Comparison of ENCODE assay signal across 8 mouse cellular contexts in the genomic region with DNA sequence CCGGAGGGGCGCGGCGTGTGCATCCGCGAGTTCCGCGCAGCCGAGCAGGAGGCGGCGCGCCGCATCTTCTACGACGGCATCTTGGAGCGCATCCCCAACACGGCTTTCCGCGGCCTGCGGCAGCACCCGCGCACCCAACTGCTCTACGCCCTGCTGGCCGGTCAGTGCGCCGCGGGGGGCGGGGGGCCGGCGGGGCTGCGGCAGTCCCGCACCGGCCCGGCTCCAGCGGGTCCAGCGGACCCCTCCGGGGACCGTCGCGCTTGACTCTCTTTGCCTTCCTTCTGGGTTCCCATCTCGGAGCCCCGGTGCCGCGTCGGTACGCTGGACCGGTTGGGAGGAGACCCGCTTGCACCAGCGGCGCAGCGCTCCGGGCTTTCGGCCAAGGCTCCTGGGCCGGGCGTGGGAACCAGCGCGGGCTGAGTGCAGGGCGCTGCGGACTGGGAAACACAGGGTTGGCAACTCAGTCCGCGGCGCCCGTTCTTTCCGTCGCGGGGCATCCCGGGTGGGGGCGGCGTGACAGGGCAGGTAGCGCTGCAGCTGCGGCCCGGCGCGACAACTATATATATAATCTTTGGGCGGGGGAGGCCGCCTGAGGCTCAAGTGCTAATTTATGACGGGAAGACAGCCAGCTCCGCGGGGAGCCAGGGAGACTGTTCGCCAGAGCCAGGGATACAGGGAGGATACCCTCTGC. TPM values are rescaled to one million over a fixed set of nuclear protein-coding genes. Genes with fewer than 3 reads are reported as not detected.
DNase-seq lines count a peak whose midpoint lies in the region; ATAC-seq and TF ChIP-seq lines count a peak whose summit lies in the region.

No protein-coding gene starts in this region.

- peak overlapping the region; percentile 100 for H3K4me2 ChIP-seq in heart, embryonic 14.5 days (ENCODE audit: low read length)
- H3K4me2 ChIP-seq in liver, embryonic 13.5 days = peak overlapping the region; percentile 71
- peak overlapping the region; percentile 50 for H3K4me2 ChIP-seq in neural tube, embryonic 14.5 days (ENCODE audit: low read depth, low read length)

- H3K27ac ChIP-seq in thymus, adult 2 months (ENCODE audit: control insufficient read depth, insufficient read depth, low read length) = no peak overlapping the region
- H3K27ac ChIP-seq in embryonic facial prominence, embryonic 10.5 days (replicated peaks) = peak overlapping the region; percentile 84
- H3K27ac ChIP-seq in heart, embryonic 14.5 days (replicated peaks in 1 of 2; ENCODE audit: control insufficient read depth in 1 of 2, insufficient read depth in 1 of 2, low read depth in 2 of 2, low read length in 2 of 2) = peak overlapping the region in 1 of 2 experiments; percentile 24; a peak in 1 of 4 replicates
- no peak overlapping the region for H3K27ac ChIP-seq in liver, embryonic 13.5 days
- peak overlapping the region; percentile 98 for H3K27ac ChIP-seq in neural tube, embryonic 14.5 days (ENCODE audit: low read depth, low read length)

- 2% methylated on average over 79 of the region's 80 CpGs for WGBS in thymus, adult 2 months
- WGBS in embryonic facial prominence, embryonic 10.5 days = 1% methylated on average over 80 of the region's 80 CpGs
- WGBS in heart, embryonic 14.5 days = 2% methylated on average over 64 of the region's 80 CpGs
- 2% methylated on average over 80 of the region's 80 CpGs for WGBS in liver, embryonic 13.5 days (ENCODE audit: insufficient replicate concordance)
- under 1% methylated on average over 56 of the region's 80 CpGs for WGBS in neural tube, embryonic 14.5 days

- ATAC-seq in heart, embryonic 14.5 days (ENCODE audit: insufficient number of reproducible peaks, insufficient read depth, low FRiP score, low read depth) = no peak
- no peak for ATAC-seq in liver, embryonic 13.5 days (ENCODE audit: low read depth)
- peak; percentile 36 for ATAC-seq in neural tube, embryonic 14.5 days (ENCODE audit: low read depth)
- no peak for ATAC-seq in megakaryocyte-erythroid progenitor cell, adult 5-6 weeks (replicated peaks; ENCODE audit: low FRiP score, low TSS enrichment, poor library complexity, severe bottlenecking)

- DNase-seq in thymus, adult 2 months = no peak
- DNase-seq in thymus, postnatal 36 days = no peak
- peak; percentile 54 for DNase-seq in embryonic facial prominence, embryonic 10.5 days (ENCODE audit: low spot score)
- peak; percentile 69 for DNase-seq in kidney, postnatal 14 days
- DNase-seq in liver, embryonic 13.5 days = no peak

- H3K9me3 ChIP-seq in embryonic facial prominence, embryonic 10.5 days = no peaks in the 10 kb centered on the region
- no peaks in the 10 kb centered on the region for H3K9me3 ChIP-seq in heart, embryonic 14.5 days (ENCODE audit: control insufficient read depth, low read length)
- H3K9me3 ChIP-seq in liver, embryonic 13.5 days (replicated peaks) = no peaks in the 10 kb centered on the region
- no peaks in the 10 kb centered on the region for H3K9me3 ChIP-seq in neural tube, embryonic 14.5 days (ENCODE audit: control insufficient read depth, low read length)

- no peaks in the 10 kb centered on the region for H3K36me3 ChIP-seq in thymus, adult 2 months (ENCODE audit: control insufficient read depth, insufficient read depth, low read length)
- H3K36me3 ChIP-seq in embryonic facial prominence, embryonic 10.5 days (replicated peaks) = peaks cover 13% of the 10 kb centered on the region; the same call in 1 of the 2 replicates
- peaks cover 8% of the 10 kb centered on the region; the same call in 1 of the 2 replicates for H3K36me3 ChIP-seq in heart, embryonic 14.5 days (ENCODE audit: control insufficient read depth, insufficient read depth, low read length)
- no peaks in the 10 kb centered on the region for H3K36me3 ChIP-seq in liver, embryonic 13.5 days
- H3K36me3 ChIP-seq in neural tube, embryonic 14.5 days (ENCODE audit: control insufficient read depth, insufficient read depth, low read length) = peaks cover 15% of the 10 kb centered on the region

- TF ChIP-seq CTCF in thymus, adult 2 months (IDR thresholded peaks at IDR 0.05; ENCODE audit: borderline replicate concordance, control insufficient read depth, extremely low read depth, insufficient read depth, low read length, poor library complexity) = no peak

- no peak for TF ChIP-seq POLR2A in thymus, adult 2 months (IDR thresholded peaks at IDR 0.05; ENCODE audit: control insufficient read depth, extremely low read depth, insufficient read depth, low read length, poor library complexity)

- peaks cover 20% of the 10 kb centered on the region for H3K27me3 ChIP-seq in thymus, adult 2 months (ENCODE audit: control insufficient read depth, insufficient read depth, low read length)
- peaks cover 82% of the 10 kb centered on the region for H3K27me3 ChIP-seq in embryonic facial prominence, embryonic 10.5 days (replicated peaks; ENCODE audit: low read depth, poor library complexity, severe bottlenecking)
- peaks cover 46% of the 10 kb centered on the region for H3K27me3 ChIP-seq in heart, embryonic 14.5 days (ENCODE audit: control insufficient read depth, insufficient read depth, low read length)
- H3K27me3 ChIP-seq in liver, embryonic 13.5 days = peaks cover 67% of the 10 kb centered on the region
- no peaks in the 10 kb centered on the region for H3K27me3 ChIP-seq in neural tube, embryonic 14.5 days (ENCODE audit: control insufficient read depth, insufficient read depth, low read length)

- peaks cover 18% of the 10 kb centered on the region for H3K4me1 ChIP-seq in thymus, adult 2 months (replicated peaks; ENCODE audit: control insufficient read depth, insufficient read depth, low read length)
- H3K4me1 ChIP-seq in embryonic facial prominence, embryonic 10.5 days = peaks cover 35% of the 10 kb centered on the region
- H3K4me1 ChIP-seq in heart, embryonic 14.5 days (ENCODE audit: control insufficient read depth in 2 of 2, insufficient read depth in 2 of 2, low read length in 2 of 2) = peaks cover 6 to 16% of the 10 kb centered on the region in 2 experiments
- peaks cover 11% of the 10 kb centered on the region for H3K4me1 ChIP-seq in liver, embryonic 13.5 days (replicated peaks)
- H3K4me1 ChIP-seq in neural tube, embryonic 14.5 days (ENCODE audit: control insufficient read depth, insufficient read depth, low read length) = peaks cover 32% of the 10 kb centered on the region

- peak overlapping the region; percentile 69 for H3K9ac ChIP-seq in heart, embryonic 14.5 days (ENCODE audit: low read length)
- no peak overlapping the region for H3K9ac ChIP-seq in liver, embryonic 13.5 days
- peak overlapping the region; percentile 83 for H3K9ac ChIP-seq in neural tube, embryonic 14.5 days (replicated peaks; ENCODE audit: low read depth, low read length)

- peak overlapping the region; percentile 34 for H3K4me3 ChIP-seq in thymus, adult 2 months (ENCODE audit: control insufficient read depth, insufficient read depth, low read length)
- peak overlapping the region; percentile 72 for H3K4me3 ChIP-seq in embryonic facial prominence, embryonic 10.5 days
- H3K4me3 ChIP-seq in heart, embryonic 14.5 days (ENCODE audit: control insufficient read depth in 1 of 2, insufficient read depth in 1 of 2, low read depth in 1 of 2, low read length in 2 of 2) = peak overlapping the region; percentile 71 to 74
- peak overlapping the region; percentile 54 for H3K4me3 ChIP-seq in liver, embryonic 13.5 days (replicated peaks)
- H3K4me3 ChIP-seq in neural tube, embryonic 14.5 days (ENCODE audit: low read depth, low read length) = peak overlapping the region; percentile 95

RNA-seq across cellular contexts. Expression of a gene that starts 1.4 kb away (rescaled TPM):
- 8.3 and 12.1 TPM in 2 replicates for polyA plus RNA-seq in thymus, adult 2 months (2012; rRNA removed)
- 0.47 and 0.73 TPM in 2 replicates for polyA plus RNA-seq in embryonic facial prominence, embryonic 10.5 days (2016; fragmentation: Nextera tagmentation; extraction: Ambion mirVana)
- polyA plus RNA-seq in heart, embryonic 14.5 days (2014; fragmentation: Nextera tagmentation; extraction: Ambion mirVana) = 0.57 and 0.66 TPM in 2 replicates
- 0.05 and 0.06 TPM in 2 replicates for polyA plus RNA-seq in liver, embryonic 13.5 days (2015; fragmentation: Nextera tagmentation; extraction: Ambion mirVana)
- polyA plus RNA-seq in neural tube, embryonic 14.5 days (2014; fragmentation: Nextera tagmentation; extraction: Ambion mirVana) = 3.9 and 4.1 TPM in 2 replicates
- total RNA-seq in megakaryocyte-erythroid progenitor cell, adult 5-6 weeks (2014; fragmentation: Nextera tagmentation) = not detected in 2 replicates
- total RNA-seq in megakaryocyte-erythroid progenitor cell, adult 5-6 weeks (2017) = 0.23 TPM in 1 of 2 replicates, not detected in the other

RNA-seq across cellular contexts. Expression of a gene that starts 14.0 kb away (rescaled TPM):
- 38.3 and 41.9 TPM in 2 replicates for polyA plus RNA-seq in thymus, adult 2 months (2012; rRNA removed)
- polyA plus RNA-seq in embryonic facial prominence, embryonic 10.5 days (2016; fragmentation: Nextera tagmentation; extraction: Ambion mirVana) = 211 and 214 TPM in 2 replicates
- polyA plus RNA-seq in heart, embryonic 14.5 days (2014; fragmentation: Nextera tagmentation; extraction: Ambion mirVana) = 49.5 and 66.7 TPM in 2 replicates
- 5.0 and 7.0 TPM in 2 replicates for polyA plus RNA-seq in liver, embryonic 13.5 days (2015; fragmentation: Nextera tagmentation; extraction: Ambion mirVana)
- polyA plus RNA-seq in neural tube, embryonic 14.5 days (2014; fragmentation: Nextera tagmentation; extraction: Ambion mirVana) = 403 and 457 TPM in 2 replicates
- total RNA-seq in megakaryocyte-erythroid progenitor cell, adult 5-6 weeks (2014; fragmentation: Nextera tagmentation) = not detected in 2 replicates
- total RNA-seq in megakaryocyte-erythroid progenitor cell, adult 5-6 weeks (2017) = not detected in 2 replicates

Comparison
In these comparisons a context has a peak if more than half of its experiments do, and no peak if none do; other contexts are left out.
1. DNase-seq: peak in embryonic facial prominence, embryonic 10.5 days (single experiment) and kidney, postnatal 14 days (single experiment); none in thymus, adult 2 months (single experiment), thymus, postnatal 36 days (0 of 2) and liver, embryonic 13.5 days (single experiment).
2. H3K27ac ChIP-seq: peak in embryonic facial prominence, embryonic 10.5 days (single experiment) and neural tube, embryonic 14.5 days (single experiment); none in thymus, adult 2 months (single experiment) and liver, embryonic 13.5 days (single experiment).
3. H3K4me3 ChIP-seq: peak in every context shown above with its lines; median percentile 95 in neural tube, embryonic 14.5 days; 72 in heart, embryonic 14.5 days; 72 in embryonic facial prominence, embryonic 10.5 days; 54 in liver, embryonic 13.5 days; 34 in thymus, adult 2 months.
4. H3K4me2 ChIP-seq: peak in every context shown above with its lines; median percentile 100 in heart, embryonic 14.5 days; 71 in liver, embryonic 13.5 days; 50 in neural tube, embryonic 14.5 days.